Mouse (Mus musculus): ENCODE results near the gene Plxdc2.

Gene Plxdc2

DNA sequence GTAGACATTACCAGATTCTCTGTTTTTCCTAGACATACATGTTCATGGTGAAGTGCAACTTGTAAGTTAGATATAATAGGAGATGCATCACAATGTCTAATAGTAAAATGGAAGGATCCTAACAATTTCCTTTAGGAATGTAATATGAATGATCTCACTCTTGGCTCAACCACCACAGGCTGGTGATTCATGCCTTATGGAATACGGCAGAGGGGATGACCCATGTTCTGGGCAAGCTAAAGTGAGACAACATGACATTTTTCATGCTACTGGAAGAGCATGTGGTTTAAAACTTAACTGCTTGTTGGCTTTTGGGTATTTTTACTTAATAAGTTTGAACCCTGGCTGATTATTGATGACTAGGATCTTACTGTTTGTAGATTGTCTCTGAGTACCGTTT lies 50.4 kb downstream of the Plxdc2 start:
- no peak for DNase-seq (ENCODE audit: extremely low read depth, low read depth, low spot score)

DNA sequence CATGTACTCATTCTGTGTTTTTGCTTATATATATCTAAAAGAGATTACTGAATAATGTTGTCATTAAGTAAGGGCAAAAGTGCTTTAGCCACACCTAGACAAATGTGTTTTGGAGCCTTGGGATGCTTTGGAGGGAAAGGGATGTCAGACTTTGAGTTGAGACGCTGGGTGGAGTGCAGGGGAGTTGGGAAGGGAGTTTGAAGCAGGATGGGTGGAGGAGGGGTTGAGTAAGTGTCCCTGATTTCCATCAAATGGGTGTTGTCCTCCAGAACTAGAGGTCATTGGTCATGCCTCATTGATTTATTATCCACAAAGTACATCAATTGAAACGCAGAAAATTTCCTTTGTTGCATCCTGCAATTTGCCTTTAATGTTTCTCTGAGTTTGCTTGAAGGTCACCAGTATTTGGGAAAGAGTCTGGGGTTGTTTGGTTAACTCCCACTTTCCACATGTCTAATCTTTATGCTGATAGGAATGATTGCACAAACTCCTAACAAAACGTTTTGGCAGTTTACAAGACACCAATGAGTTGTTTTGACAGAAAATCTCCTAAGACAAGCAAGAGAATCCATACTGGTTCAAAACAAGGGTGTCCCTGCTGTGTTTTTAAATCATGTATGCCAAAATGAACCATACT lies 58.4 kb downstream of the Plxdc2 start:
- DNase-seq (ENCODE audit: extremely low read depth, low read depth, low spot score), result no peak

DNA sequence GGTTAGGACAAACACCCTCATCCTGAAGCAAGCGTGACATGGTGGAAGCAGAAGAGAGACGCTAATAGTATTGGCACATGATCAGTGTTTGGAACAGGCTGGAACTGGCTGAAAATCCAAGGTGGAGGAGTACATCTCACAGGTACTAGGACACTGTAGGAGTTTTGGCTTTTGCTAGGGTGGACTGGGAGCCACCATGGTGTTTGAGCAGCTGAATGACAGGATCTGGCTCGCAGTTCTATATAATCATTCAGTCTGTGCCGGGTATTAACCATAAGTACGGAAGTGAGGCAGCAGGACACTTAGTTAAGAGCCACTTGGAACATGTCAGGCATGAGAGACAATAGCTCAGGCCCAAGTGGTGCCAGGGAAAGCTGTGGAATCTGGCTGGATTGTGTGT lies 82.9 kb downstream of the Plxdc2 start:
- DNase-seq (ENCODE audit: extremely low read depth, low read depth, low spot score), result no peak

DNA sequence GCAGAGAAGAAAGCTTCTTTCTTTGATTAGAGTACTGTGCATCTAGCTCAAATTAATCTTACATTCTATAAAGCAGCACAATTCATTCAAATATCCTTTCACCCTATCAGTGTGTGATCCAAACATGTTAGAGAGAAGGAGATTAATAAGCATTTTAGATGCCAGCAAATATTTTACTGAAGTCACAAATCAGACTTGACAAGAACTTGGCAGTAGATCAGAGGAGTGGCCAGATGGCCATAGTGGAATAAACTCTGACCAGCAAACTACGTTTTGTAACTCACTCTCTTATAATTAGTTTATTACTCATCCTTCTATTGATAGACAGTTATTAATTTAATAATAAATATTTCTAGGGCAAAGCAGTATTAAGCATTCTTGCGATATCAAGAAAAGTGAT lies 86.5 kb downstream of the Plxdc2 start:
- DNase-seq (ENCODE audit: extremely low read depth, low read depth, low spot score), result no peak

DNA sequence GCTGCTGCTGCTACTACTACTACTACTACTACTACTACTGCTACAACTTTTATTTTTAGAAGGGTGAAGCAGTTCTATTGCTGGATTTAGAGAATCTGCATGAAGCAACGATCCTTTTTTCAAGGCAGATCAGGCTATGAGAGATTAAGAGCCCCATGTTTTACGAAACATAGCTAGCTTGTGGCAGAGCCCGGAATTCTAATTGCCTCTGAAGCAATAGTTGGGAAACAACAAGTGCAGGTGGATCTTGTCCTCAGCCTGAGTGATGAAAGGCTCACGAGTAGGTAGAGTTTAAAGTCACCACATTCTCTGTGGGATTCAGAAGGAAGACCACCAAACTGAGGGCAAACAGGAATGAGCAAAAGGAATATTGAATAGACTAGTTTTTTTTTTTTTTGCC lies 91.8 kb downstream of the Plxdc2 start:
- peak; percentile 77 for DNase-seq (ENCODE audit: extremely low read depth, low read depth, low spot score)

DNA sequence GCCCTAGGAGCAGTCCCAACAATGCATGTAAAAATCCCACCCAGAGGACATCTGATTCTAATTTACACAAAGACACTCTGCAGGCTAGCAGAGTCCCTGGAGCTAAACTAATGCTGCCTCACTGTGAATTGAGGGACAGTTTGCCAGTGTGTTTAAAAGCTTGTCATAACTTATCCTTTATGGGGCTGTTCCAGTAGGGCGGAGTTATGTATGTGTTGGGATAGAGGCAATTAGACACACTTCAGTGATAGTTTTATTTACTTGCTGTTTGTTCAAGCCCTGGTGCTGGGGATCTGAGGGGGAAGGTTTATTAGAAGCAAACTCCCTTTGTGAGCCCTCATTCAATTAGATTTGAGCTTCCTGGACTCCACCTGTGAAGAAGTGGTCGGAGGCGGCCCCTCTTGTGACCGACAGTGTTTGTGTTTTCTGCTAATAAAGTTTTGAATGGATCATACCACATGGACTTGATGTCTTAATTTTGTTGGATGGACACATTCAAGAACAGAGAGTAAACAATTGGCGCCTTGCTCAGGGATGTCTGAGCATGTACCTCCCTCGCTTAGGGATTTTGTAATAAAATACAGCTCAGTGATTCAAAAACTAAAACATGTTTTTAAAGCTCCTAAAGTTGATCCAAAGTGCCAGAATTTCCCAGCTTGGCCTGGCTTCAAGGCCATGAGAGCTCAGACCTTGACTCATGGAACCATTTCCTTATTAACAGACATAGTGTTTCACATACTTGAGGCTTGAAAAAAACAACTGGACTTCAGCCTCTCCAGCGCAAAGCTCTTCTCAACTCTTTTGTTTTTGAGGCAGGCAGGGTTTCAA lies 94.9 kb downstream of the Plxdc2 start:
- peak; percentile 81 for DNase-seq (ENCODE audit: extremely low read depth, low read depth, low spot score)

DNA sequence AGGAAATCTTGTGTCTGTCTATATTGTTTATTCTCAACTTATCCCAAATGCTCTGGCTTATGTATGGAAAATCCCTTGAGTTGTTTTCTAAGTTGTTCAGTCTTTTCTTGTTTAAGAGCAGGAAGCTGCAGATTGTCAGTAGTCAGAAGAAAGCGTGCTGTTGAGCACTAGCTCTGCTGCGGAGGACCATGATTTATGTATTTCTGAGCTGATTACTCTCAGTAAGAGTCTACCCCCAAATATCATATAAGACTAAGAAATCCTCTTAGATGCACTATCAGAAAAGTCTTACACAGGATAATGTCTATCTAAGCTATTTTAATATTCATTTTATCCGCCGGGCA lies 95.5 kb downstream of the Plxdc2 start:
- DNase-seq (ENCODE audit: extremely low read depth, low read depth, low spot score), result no peak

DNA sequence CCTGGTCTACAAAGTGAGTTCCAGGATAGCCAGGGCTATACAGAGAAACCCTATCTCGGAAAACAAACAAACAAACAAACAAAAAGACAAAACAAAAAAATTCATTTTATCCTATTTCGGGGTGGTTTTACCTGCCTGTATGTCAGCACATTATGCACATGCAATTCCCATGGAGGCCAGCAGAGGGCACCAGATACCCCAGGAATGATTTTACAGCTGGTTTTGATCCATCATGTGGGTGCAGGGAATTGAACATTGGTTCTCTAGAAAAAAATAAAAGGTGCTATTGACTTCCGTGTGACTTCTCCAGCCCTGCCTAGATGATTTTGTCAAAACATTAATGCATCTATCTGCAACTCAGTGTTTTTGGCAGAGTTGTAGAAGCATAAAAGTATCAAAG lies 96.0 kb downstream of the Plxdc2 start:
- no peak for DNase-seq (ENCODE audit: extremely low read depth, low read depth, low spot score)

DNA sequence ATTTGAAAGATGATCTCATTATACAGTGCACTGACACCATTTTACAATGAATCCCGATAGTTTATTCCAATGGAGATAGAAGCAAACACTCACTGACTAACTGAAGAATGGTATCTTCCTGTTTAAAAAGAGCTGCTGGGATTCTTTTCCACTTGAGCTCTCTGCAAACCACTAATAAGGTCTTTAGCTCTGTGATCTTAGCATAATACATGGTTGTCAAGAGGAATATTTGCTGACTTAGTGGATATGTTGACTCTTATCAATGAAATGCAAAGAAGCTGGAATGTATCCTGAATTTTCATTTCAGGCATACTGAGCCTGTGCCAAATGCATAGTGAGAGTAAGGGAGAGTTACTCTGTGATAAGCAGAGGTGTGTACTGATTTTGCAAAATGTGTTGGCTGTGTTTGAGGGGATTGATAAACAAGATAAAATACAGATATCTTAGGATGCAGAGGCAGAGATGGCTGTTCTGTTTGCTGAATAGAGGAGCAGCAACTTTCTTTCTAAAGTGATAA lies 100.2 kb downstream of the Plxdc2 start:
- no peak for DNase-seq (ENCODE audit: extremely low read depth, low read depth, low spot score)

DNA sequence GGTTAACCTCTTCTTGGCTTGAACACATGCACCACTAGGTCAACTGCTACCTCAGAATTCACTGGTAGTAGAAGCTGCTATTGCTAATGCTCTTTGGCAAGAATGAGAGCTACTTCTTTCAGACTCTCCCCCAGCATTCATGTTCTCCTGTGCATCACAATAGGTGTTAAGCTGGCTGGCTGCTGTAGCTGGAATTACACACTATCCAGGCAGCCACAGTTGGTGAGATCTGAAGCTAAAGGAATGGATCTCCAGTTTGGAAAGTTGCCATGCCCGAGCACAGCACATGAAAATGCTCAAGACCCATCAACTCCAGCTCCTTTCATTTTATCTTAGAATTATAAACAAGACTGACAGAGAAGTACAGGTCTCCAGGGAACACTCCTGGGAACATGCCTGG lies 103.4 kb downstream of the Plxdc2 start:
- no peak for DNase-seq (ENCODE audit: extremely low read depth, low read depth, low spot score)

DNA sequence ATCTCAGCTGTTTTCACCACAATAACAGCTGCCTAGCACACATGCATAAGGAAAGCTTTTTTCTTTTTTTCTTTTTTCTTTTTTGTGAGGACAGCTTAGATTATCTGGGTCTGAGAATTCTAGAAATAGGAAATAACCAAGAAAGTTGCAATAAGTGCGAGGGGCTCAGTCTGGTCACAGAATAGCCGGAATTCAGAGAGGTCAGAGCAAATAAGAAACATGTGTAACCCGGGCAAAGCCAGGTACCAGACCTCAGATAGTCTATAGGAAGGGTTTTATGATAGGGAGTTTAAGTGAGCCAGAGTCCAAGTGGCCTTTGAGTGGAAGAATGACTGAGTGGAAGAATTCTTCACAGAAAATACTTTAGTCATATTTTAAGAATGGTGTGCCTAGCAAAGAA lies 114.0 kb downstream of the Plxdc2 start:
- DNase-seq (ENCODE audit: extremely low read depth, low read depth, low spot score), result no peak

DNA sequence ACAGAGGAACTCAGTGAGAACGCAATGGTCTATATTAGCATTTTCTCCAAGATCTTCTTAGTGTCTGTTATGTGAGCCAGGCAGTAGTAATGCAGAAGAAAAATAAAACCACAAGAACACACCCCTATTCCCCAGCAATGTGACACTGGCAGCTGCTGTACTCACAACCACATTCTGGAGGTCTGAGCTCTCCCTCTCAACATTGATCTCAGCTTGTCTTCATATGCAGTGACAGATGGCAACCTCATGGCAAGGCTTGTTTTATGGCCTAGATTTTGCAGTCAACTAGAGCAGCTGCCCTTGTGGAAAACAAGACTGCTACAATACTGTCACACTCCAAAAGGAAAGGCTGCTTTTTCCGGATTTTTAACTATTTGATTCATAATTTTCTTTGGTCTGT lies 127.8 kb downstream of the Plxdc2 start:
- no peak for DNase-seq (ENCODE audit: extremely low read depth, low read depth, low spot score)

DNA sequence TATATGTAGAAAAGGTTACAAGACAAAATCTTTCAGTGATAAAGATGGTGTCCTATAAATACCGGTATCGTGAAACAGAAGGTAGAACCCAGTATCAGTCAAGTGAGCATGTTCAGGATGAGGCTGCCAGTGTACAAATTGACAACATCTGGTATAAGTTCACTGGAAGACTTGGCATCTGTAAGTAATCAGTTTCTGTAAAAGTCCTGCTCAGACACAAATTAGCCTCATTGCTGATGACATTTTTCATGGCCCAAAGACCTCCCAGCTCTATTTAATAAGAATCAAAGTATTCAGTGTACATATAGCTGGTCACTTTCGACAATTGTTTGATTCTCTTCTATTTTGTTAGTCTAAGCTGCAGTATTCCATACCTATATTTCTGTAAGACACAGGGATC lies 129.9 kb downstream of the Plxdc2 start:
- DNase-seq (ENCODE audit: extremely low read depth, low read depth, low spot score), result no peak

DNA sequence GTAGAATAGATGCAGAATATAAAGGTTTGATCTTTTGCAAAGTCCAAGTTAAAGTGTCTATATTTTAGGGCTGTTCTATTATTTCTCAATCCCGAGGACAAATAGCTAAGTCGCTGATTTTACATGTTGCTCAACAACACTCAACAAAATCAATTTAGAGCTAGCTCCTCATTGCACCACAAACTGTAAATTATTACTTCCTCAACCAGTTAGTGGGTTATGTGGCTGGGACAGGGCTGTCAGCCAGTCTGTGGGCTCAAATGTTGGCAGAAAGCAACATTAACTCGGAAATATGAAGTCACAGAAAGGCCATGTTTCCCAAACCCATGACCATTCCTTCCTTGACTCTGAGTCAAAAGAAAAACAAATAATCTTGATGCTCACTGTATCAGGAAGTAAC lies 135.1 kb downstream of the Plxdc2 start:
- DNase-seq (ENCODE audit: extremely low read depth, low read depth, low spot score), result peak; percentile 34

DNA sequence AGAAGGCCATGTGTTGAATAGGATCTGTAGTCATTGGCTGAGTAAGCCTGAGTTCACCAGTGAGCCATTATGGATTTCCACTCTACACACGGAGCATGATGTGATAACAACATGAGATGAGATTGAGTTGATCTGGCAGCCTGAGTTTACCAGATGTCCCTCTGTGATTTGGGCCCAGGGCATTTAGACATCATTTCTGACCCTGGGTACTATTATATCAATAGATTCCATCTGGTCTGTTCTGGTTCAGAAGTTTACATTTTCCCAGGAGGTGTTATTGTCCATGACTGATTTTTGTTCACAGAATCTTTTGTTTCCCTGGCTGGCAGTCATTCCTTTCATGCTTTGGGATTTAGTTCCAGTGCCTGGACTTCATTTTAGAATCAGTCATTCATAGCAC lies 146.7 kb downstream of the Plxdc2 start:
- DNase-seq (ENCODE audit: extremely low read depth, low read depth, low spot score), result no peak

DNA sequence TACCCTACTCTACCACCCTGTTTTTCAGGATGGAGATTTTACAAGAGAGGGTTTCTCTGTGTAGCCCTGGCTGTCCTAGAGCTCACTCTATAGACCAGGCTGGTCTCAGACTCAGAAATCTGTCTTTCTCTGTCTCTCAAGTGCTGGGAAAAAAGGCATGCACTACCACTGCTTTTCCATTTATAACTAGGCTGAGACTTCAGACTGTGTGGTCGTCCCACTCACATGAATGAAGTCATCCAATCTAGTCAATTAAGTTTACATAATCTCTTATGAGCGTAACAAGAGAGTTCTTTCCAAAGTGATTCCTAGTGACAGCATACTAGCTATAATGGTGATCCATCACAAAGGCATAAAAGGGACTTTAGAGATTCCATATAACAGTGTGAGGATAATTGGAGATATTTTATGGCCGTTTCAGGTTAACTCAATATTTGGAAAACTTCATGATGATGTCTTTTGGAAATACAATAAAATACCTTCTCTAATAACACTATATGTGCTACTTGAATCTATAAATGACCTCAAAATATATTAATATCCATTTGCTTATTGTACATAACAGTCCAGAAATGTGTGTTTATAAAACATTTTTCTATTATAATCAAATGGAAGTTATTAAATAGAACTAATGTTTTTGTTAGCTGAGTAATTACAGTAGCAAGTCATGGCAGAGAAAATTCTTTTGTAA lies 151.6 kb downstream of the Plxdc2 start:
- DNase-seq (ENCODE audit: extremely low read depth, low read depth, low spot score), result no peak

DNA sequence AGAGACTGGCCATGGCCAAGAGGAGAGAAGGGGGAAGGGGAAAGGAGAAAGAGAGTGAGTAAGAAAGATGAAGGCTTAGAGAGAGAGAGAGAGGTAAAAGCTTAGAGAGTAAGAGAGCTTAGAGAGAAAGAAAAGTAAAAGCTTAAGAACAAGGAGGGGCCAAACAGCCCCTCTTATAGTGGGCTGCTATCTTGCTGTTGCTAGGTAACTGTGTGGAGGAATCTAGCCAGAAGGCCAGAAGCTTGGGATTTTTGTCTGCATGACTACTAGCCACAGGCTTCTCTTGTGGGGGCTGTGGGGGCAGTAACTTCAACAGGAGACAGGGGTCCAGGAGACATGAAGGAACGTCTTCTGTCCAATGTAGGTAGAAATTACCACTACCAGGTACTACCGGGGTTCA lies 162.0 kb downstream of the Plxdc2 start:
- DNase-seq (ENCODE audit: extremely low read depth, low read depth, low spot score), result no peak

DNA sequence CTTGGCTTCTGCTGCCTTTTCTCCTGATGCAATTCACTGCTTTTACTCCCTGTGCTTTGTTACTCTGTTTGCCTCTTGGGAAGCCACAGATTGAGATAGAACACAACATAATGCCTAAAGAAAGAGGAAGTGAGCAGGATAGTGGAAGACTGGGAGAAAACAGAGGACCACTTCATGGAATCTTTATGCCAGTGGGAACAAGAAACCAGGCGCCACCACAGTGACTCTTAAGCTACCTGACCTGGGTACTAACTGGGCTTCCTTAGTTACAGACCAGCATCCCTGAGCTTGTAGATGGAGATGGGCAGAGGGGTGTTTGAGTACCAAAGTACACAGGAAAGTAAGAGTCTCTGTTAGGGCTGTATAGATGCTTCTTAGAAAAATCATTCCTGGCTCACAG lies 167.3 kb downstream of the Plxdc2 start:
- DNase-seq (ENCODE audit: extremely low read depth, low read depth, low spot score), result no peak

DNA sequence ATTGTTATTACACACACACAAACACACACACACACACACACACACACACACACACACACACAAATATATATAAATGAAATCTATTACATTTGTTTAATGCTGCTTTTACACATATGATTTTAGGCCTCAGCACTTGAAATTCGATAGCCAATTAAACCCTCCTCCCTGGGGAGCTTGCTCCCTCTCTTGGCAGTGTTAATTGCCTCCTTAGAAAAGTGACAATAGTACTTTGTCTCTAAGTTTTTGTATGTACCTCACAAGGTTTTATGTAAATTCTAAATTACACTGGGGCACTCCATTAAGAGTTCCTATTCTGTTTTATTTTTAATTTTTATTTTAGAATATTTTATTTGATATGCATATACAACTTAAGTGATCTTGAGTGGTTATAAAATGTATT lies 176.1 kb downstream of the Plxdc2 start:
- DNase-seq (ENCODE audit: extremely low read depth, low read depth, low spot score), result no peak

DNA sequence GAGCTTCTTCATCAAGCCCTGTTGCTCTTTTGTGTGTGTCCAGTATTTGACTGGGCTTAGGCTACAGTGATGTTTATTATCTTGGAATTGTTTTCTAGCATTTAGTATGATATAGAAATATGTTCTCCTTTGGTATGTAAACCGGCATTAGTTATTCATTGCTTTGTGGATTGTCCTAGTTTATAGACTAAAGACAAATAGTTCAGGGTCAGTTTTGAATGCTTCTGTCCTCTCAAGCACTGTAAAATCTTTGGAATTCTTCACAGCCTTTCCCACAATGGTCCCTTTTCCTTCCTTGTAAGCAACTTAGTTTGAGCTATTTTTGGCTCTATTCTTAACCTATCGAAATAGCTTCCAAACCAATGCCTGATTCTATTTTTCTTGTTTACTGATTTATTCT lies 178.5 kb downstream of the Plxdc2 start:
- DNase-seq (ENCODE audit: extremely low read depth, low read depth, low spot score), result no peak

DNA sequence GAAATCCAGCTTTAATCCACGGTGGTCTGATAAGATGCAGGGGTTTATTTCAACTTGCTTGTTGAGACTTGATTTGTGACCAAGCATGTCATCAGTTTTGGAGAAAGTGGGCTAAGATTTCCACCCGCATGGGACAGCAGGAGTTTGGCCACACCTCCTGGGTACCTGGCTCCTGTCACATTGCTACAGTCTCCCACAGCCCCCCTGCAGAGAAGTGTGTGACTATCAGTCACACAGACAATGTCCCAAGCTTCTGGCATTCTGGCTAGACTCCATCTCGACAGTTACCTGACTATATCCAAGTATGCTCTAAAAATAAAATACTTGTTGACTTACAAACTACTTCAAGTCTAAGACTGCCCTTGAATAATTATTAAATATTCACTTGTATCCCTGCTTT lies 185.1 kb downstream of the Plxdc2 start:
- no peak for DNase-seq (ENCODE audit: extremely low read depth, low read depth, low spot score)

DNA sequence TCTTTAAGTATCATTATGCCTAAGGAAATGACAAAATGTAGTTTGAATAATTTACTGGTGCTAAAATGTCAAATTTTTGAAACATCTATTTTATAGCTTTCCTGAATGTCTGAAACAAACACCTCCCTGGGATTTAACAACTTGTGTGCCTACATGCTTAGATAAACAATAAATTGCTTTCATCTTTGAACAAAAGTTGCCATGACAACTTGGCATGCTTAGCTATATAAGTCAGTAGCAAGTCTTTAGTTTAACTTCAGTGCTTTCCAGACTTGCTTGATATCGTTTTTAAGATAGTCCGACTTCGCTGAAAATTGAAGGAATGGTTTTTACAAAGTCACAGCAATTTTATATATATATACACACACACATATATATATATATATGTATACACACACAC lies 189.1 kb downstream of the Plxdc2 start:
- no peak for DNase-seq (ENCODE audit: extremely low read depth, low read depth, low spot score)

Data from fat pad, adult 2 months (tissue).